Mouse (Mus musculus) thymus, postnatal 10 days (tissue): Measurements from ENCODE around the gene Itga9.

Experiments used
- DNase-seq, 2 experiments: peaks; one replicate each; pipeline ENCODE4 v3.0.0; 2021; ENCODE audit warnings: low spot score in 2 of 2

The Itga9 gene

GRCm38 (mm10) chr9:118768596-118768995 is 162.1 kb downstream of the Itga9 start:
- DNase-seq: no peak

- DNase-seq: no peak
Measured at GRCm38 (mm10) chr9:118770366-118770765, 163.9 kb downstream of the Itga9 start.

GRCm38 (mm10) chr9:118774676-118775075 is 168.2 kb downstream of the Itga9 start:
- no peak for DNase-seq

GRCm38 (mm10) chr9:118776880-118777438 is 170.5 kb downstream of the Itga9 start:
- no peak for DNase-seq

- DNase-seq: no peak
Measured at GRCm38 (mm10) chr9:118778596-118778995, 172.1 kb downstream of the Itga9 start.

- DNase-seq: no peak
Measured at GRCm38 (mm10) chr9:118784621-118785020, 178.1 kb downstream of the Itga9 start.

- no peak for DNase-seq
Measured at GRCm38 (mm10) chr9:118785816-118786215, 179.3 kb downstream of the Itga9 start.

GRCm38 (mm10) chr9:118788869-118789281 is 182.4 kb downstream of the Itga9 start:
- no peak for DNase-seq

- no peak for DNase-seq
Measured at GRCm38 (mm10) chr9:118791231-118791630, 184.7 kb downstream of the Itga9 start.

GRCm38 (mm10) chr9:118793151-118793785 is 186.8 kb downstream of the Itga9 start:
- no peak for DNase-seq

- no peak for DNase-seq
Measured at GRCm38 (mm10) chr9:118794668-118795067, 188.2 kb downstream of the Itga9 start.

GRCm38 (mm10) chr9:118795304-118795703 is 188.8 kb downstream of the Itga9 start:
- DNase-seq: no peak

- no peak for DNase-seq
Measured at GRCm38 (mm10) chr9:118799105-118799504, 192.6 kb downstream of the Itga9 start.

GRCm38 (mm10) chr9:118801176-118801909 is 194.9 kb downstream of the Itga9 start:
- no peak for DNase-seq

- no peak for DNase-seq
Measured at GRCm38 (mm10) chr9:118801910-118802287, 195.4 kb downstream of the Itga9 start.

GRCm38 (mm10) chr9:118802380-118802779 is 195.9 kb downstream of the Itga9 start:
- no peak for DNase-seq

GRCm38 (mm10) chr9:118805740-118806139 is 199.2 kb downstream of the Itga9 start:
- DNase-seq: no peak

- DNase-seq: no peak
Measured at GRCm38 (mm10) chr9:118807669-118808068, 201.2 kb downstream of the Itga9 start.

GRCm38 (mm10) chr9:118812221-118812620 is 205.7 kb downstream of the Itga9 start:
- DNase-seq: no peak

- no peak for DNase-seq
Measured at GRCm38 (mm10) chr9:118813492-118813891, 207.0 kb downstream of the Itga9 start.

- DNase-seq: no peak
Measured at GRCm38 (mm10) chr9:118814056-118814455, 207.6 kb downstream of the Itga9 start.

GRCm38 (mm10) chr9:118814461-118814860 is 208.0 kb downstream of the Itga9 start:
- no peak for DNase-seq

- DNase-seq: no peak
Measured at GRCm38 (mm10) chr9:118815543-118815942, 209.1 kb downstream of the Itga9 start.
